Mouse (Mus musculus): Measurements from ENCODE around the gene Il10.

DNA sequence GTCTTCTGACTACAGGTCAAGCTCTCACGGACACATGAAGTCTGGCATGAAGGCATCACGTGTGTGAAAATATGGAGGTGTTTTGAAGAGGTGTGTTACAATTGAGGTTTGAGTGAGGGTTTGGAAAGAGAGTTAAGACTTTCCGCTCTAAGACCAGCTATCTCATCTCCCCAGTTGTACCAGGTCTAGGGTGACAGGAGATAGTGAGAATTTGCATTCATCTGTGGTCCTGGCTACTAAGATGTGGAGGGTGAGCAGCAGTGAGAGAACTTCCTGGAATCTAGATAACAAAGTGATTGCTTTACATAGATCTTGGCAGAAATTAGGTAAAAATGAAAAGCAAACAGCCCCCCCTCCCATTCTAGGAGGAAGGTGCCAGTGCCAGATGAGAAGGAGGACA lies 9.6 kb downstream of the Il10 start:
- TF ChIP-seq CTCF (IDR thresholded peaks at IDR 0.05; ENCODE audit: control insufficient read depth, insufficient read depth, insufficient replicate concordance, low read depth, low read length) (no peak), POLR2A (IDR thresholded peaks at IDR 0.05; ENCODE audit: control insufficient read depth, low read depth, low read length) (no peak)
